In the genomic region with DNA sequence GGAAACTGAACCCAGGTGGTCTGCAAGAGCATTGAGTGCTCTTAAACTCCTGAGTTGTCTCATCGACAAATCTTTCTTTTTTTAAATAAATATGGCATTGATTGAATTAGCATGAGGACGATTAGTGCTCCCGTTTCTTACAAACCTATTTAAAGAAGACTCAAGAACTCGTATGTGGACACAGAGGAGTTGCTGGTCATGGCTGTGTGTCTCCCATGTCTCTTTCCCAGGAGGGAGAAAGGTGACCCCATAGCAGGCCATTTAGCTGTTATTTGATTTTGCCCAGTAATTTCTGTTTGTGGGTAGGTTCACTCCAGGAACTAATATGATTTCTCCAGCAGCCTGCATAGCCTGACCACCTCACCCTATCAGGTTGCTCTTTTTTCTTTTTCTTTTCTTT, we compare ENCODE assay signal across 9 mouse cellular contexts. TPM values are rescaled to one million over a fixed set of nuclear protein-coding genes. Genes with fewer than 3 reads are reported as not detected.
DNase-seq lines count a peak whose midpoint lies in the region; ATAC-seq and TF ChIP-seq lines count a peak whose summit lies in the region.
"Had no signal": no experiment of that assay in that cellular context is flagged by ENCODE, and none has a peak within 500 bp of the region (broad histone marks: within the 10 kb centered on the region; RNA-seq: fewer than 3 reads in every experiment).

No protein-coding gene starts in this region.

- no peak for ATAC-seq in kidney, postnatal 0 days (replicated peaks; ENCODE audit: low FRiP score, low read depth)
- ATAC-seq in embryonic facial prominence, embryonic 14.5 days (ENCODE audit: low read depth), result no peak
- no peak for ATAC-seq in liver, postnatal 0 days

- H3K36me3 ChIP-seq in kidney, postnatal 0 days (ENCODE audit: insufficient read depth, low read length), result 0 out of 2 replicates have a peak, but pooled peaks cover 6% of the 10 kb centered on the region
- peaks cover 7% of the 10 kb centered on the region; the same call in 1 of the 2 replicates for H3K36me3 ChIP-seq in embryonic facial prominence, embryonic 14.5 days (ENCODE audit: control insufficient read depth, insufficient read depth, low read length)
- peaks cover 6% of the 10 kb centered on the region; the same call in 1 of the 2 replicates for H3K36me3 ChIP-seq in liver, postnatal 0 days (replicated peaks; ENCODE audit: insufficient read depth, low read length)
- H3K36me3 ChIP-seq: hindbrain, embryonic 12.5 days had no signal

- peak overlapping the region; percentile 36 for H3K4me2 ChIP-seq in kidney, postnatal 0 days (ENCODE audit: low read length)
- peak overlapping the region; percentile 26 for H3K4me2 ChIP-seq in embryonic facial prominence, embryonic 14.5 days (ENCODE audit: low read depth, low read length)
- H3K4me2 ChIP-seq in liver, postnatal 0 days (ENCODE audit: low read depth, low read length), result peak overlapping the region; percentile 66

- H3K4me3 ChIP-seq in kidney, postnatal 0 days (replicated peaks; ENCODE audit: low read depth, low read length), result no peak overlapping the region
- H3K4me3 ChIP-seq in embryonic facial prominence, embryonic 14.5 days (ENCODE audit: low read depth, low read length), result no peak overlapping the region; the same call in 1 of the 2 replicates
- H3K4me3 ChIP-seq in liver, postnatal 0 days (ENCODE audit: low read depth, low read length), result peak overlapping the region; percentile 17
- no peak overlapping the region for H3K4me3 ChIP-seq in cerebellum, adult 2 months (replicated peaks; ENCODE audit: insufficient read depth, low read depth, low read length)

- TF ChIP-seq EP300 in liver, postnatal 0 days (IDR thresholded peaks at IDR 0.05; ENCODE audit: low read depth), result no peak

- no peaks in the 10 kb centered on the region for H3K27me3 ChIP-seq in kidney, postnatal 0 days (ENCODE audit: insufficient read depth, low read length)
- no peaks in the 10 kb centered on the region for H3K27me3 ChIP-seq in embryonic facial prominence, embryonic 14.5 days (replicated peaks; ENCODE audit: control insufficient read depth, insufficient read depth, low read length)
- H3K27me3 ChIP-seq in liver, postnatal 0 days (ENCODE audit: insufficient read depth, low read length), result no peaks in the 10 kb centered on the region
- no peaks in the 10 kb centered on the region for H3K27me3 ChIP-seq in cerebellum, adult 2 months (ENCODE audit: control insufficient read depth, insufficient read depth, low read length)

- 0 out of 2 replicates have a peak, but pooled peaks cover 8% of the 10 kb centered on the region for H3K4me1 ChIP-seq in kidney, postnatal 0 days (replicated peaks; ENCODE audit: insufficient read depth, low read length)
- H3K4me1 ChIP-seq in embryonic facial prominence, embryonic 14.5 days (ENCODE audit: control insufficient read depth, insufficient read depth, low read length), result peaks cover 11% of the 10 kb centered on the region
- H3K4me1 ChIP-seq in liver, postnatal 0 days (ENCODE audit: insufficient read depth), result peaks cover 14% of the 10 kb centered on the region
- no peaks in the 10 kb centered on the region for H3K4me1 ChIP-seq in cerebellum, adult 2 months (ENCODE audit: control insufficient read depth, insufficient read depth, low read length)

- H3K9me3 ChIP-seq in kidney, postnatal 0 days (replicated peaks; ENCODE audit: low read length), result no peaks in the 10 kb centered on the region; the same call in 1 of the 2 replicates
- 0 out of 2 replicates have a peak, but pooled peaks cover 4% of the 10 kb centered on the region for H3K9me3 ChIP-seq in embryonic facial prominence, embryonic 14.5 days (ENCODE audit: control insufficient read depth, low read length)
- peaks cover 2% of the 10 kb centered on the region; the same call in 1 of the 2 replicates for H3K9me3 ChIP-seq in liver, postnatal 0 days (ENCODE audit: low read length)
- H3K9me3 ChIP-seq: hindbrain, embryonic 12.5 days had no signal

- TF ChIP-seq POLR2A in cerebellum, adult 2 months (IDR thresholded peaks at IDR 0.05; ENCODE audit: borderline replicate concordance, insufficient read depth, low read length), result no peak

- DNase-seq in kidney, postnatal 0 days (ENCODE audit: low spot score), result no peak
- no peak for DNase-seq in kidney, adult 8-10 months
- peak; percentile 13 for DNase-seq in adipocyte (ENCODE audit: low spot score)
- no peak for DNase-seq in embryonic facial prominence, embryonic 14.5 days (ENCODE audit: low spot score)
- no peak for DNase-seq in liver, postnatal 0 days
- no peak for DNase-seq in cerebellum, adult 2 months
- no peak for DNase-seq in cerebellum, adult 11 months
- DNase-seq: right cerebral cortex, postnatal 4 days had no signal

- no peak for TF ChIP-seq CTCF in kidney, postnatal 0 days (IDR thresholded peaks at IDR 0.05; ENCODE audit: low read depth)
- no peak for TF ChIP-seq CTCF in liver, postnatal 0 days (IDR thresholded peaks at IDR 0.05; ENCODE audit: low read depth)
- no peak for TF ChIP-seq CTCF in cerebellum, adult 2 months (IDR thresholded peaks at IDR 0.05; ENCODE audit: borderline replicate concordance, insufficient read depth, low read depth, low read length)

- no peak overlapping the region for H3K9ac ChIP-seq in kidney, postnatal 0 days (ENCODE audit: low read depth, low read length)
- H3K9ac ChIP-seq in embryonic facial prominence, embryonic 14.5 days (ENCODE audit: low read depth, low read length), result no peak overlapping the region
- H3K9ac ChIP-seq in liver, postnatal 0 days (replicated peaks), result no peak overlapping the region
- H3K9ac ChIP-seq: hindbrain, embryonic 12.5 days had no signal

- WGBS in kidney, postnatal 0 days, result 69% methylated on average over 4 of the region's 4 CpGs
- WGBS in embryonic facial prominence, embryonic 14.5 days, result 48% methylated on average over 4 of the region's 4 CpGs
- WGBS in liver, postnatal 0 days (ENCODE audit: insufficient replicate concordance), result 58% methylated on average over 4 of the region's 4 CpGs
- 86% methylated on average over 4 of the region's 4 CpGs for WGBS in cerebellum, adult 2 months

- peak overlapping the region; percentile 33; the same call in 1 of the 2 replicates for H3K27ac ChIP-seq in kidney, postnatal 0 days
- no peak overlapping the region for H3K27ac ChIP-seq in embryonic facial prominence, embryonic 14.5 days (replicated peaks; ENCODE audit: low read depth, low read length)
- peak overlapping the region; percentile 13 for H3K27ac ChIP-seq in liver, postnatal 0 days (ENCODE audit: low read depth)
- H3K27ac ChIP-seq in cerebellum, adult 2 months (ENCODE audit: insufficient read depth, low read length), result no peak overlapping the region
- H3K27ac ChIP-seq: hindbrain, embryonic 12.5 days had no signal

RNA-seq across cellular contexts. Expression of a gene that starts 1.7 kb away (rescaled TPM):
- polyA plus RNA-seq in kidney, postnatal 0 days (2015; fragmentation: Nextera tagmentation; extraction: Ambion mirVana), result 28.0 and 31.3 TPM in 2 replicates
- 23.3 and 24.2 TPM in 2 replicates for polyA plus RNA-seq in embryonic facial prominence, embryonic 14.5 days (2014; fragmentation: Nextera tagmentation; extraction: Ambion mirVana)
- polyA plus RNA-seq in liver, postnatal 0 days (2015; fragmentation: Nextera tagmentation; extraction: Ambion mirVana), result 21.6 and 21.8 TPM in 2 replicates
- 1.6 and 1.9 TPM in 2 replicates for polyA plus RNA-seq in cerebellum, adult 2 months (2012; rRNA removed)

Comparison
In these comparisons a context has a peak if more than half of its experiments do, and no peak if none do; other contexts are left out.
1. H3K27ac ChIP-seq: peak in kidney, postnatal 0 days (single experiment) and liver, postnatal 0 days (single experiment); none in embryonic facial prominence, embryonic 14.5 days (single experiment) and cerebellum, adult 2 months (single experiment).
2. Peak in every context shown above with its lines, with median percentiles within 50 percentile points of each other: H3K4me2 ChIP-seq.